Mouse (Mus musculus) liver, embryonic 14.5 days (tissue): ENCODE data around the gene Spem1.

Source experiments
- CTCF ChIP-seq: IDR thresholded peaks from 2 replicates; pipeline ENCODE4 v1.5.1; 2016; ENCODE audit warnings: antibody characterized with exemption, low read depth, control low read depth
- EP300 ChIP-seq: IDR thresholded peaks from 2 replicates; pipeline ENCODE4 v1.6.1; 2016; ENCODE audit warnings: antibody characterized with exemption, low read depth

DNA sequence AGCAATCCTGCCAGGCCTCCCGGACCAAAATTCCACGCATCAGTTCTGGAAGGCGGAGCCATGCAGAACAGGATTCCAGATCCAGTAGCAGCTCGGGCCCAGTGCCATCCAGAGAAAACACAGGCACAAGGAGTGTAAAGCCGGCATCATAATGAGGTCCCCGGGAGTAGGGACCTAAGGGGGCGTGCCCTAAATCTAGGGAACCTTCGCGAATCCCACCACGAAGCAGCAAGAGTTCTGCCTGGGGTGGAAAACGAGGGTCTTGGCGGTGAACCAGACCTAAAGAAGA lies 17.4 kb downstream of the Spem1 start:
- TF ChIP-seq CTCF (no peak), EP300 (no peak)
